Mouse (Mus musculus) layer of hippocampus, postnatal 10 days (tissue): ENCODE measurements around the gene Hsd11b1. TPM values are rescaled to one million over a fixed set of nuclear protein-coding genes. Genes with fewer than 3 reads are reported as not detected.

Experiments
- DNase-seq, 2 experiments: peaks; one replicate each; pipeline ENCODE4 v3.0.0; 2021; ENCODE audit warnings: low spot score in 2 of 2
- total RNA-seq, 2 experiments: library from RNA; stranded (reverse); gene quantifications; 2 replicates each; pipeline ENCODE4 v1.2.3; 2021

The Hsd11b1 gene
- total RNA-seq, 2 experiments from 2014 or later: 31.5 to 35.3 TPM

GRCm38 (mm10) chr1:193244235-193244634 is 19.6 kb downstream of the Hsd11b1 start:
- DNase-seq: peak in 1 of 2 experiments; percentile 27

DNA sequence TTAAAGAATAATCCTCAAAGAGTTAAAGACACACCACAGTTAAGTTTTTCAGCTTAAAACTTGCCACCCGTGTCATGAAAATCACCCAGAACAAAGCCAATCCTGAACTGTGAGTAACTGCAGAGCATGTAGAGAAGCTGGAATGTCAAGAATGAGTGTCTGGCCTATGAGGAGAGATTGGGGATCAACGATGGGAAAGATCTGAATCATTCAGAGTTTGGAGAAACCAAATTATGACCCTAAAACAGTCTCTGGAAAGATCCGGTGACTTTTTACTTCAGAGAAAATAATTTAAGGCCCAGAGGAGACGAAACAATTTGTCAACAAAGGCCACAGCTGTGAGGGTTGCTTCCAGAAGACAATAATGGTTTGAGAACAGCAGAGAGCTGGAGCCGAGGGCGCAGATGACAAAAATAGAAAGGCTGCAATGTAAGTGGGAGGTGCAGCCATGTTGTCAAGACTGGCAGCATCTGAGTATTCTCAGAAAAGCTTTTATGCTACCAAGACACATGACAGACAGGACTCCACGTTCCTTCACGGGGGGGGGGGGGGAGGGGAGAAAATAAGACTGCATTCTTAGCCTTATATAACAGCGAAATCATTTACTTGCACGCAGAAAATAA is 20.2 kb downstream of the Hsd11b1 start:
- peak in 1 of 2 experiments; percentile 24 for DNase-seq

DNA sequence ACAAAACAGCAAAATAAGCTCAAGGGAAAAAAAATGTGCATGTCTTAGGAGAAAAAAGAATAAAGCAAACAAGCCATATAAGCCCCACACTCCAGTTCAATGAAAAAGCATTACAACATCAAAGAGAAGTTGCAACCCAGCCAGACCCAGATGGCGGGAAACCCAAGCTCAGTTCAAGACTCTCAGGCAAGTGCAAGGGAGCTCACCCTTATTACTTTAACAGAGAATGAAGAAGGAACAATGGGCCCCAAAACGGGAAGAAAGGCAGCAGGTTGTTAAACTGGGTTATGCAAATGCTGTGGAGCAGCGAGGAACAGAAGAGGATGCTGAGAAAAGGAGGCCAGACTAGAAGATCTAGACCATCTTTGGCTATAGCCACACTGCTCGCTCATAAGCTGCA is 21.0 kb downstream of the Hsd11b1 start:
- peak in 1 of 2 experiments; percentile 20 for DNase-seq

DNA sequence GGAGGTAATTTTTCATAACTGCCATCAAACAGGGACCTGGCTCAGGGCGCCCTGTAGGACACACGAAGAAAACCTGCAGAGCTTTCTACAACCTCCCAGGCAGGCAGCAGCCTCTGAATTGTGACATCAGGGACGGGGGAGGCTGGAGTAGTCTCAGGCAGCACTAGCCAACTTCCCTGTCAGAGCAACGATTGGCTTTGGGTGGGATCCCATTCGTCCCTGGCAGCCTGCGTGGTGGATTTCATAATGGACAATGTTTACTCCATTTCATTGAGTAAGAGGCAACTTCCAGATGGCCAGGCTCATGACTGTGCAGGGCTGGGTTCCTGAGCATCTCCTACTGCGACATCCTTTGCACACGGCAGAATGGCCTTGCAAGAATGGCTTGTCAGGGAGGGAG is 21.6 kb downstream of the Hsd11b1 start:
- peak; percentile 88 for DNase-seq

- no peak for DNase-seq
These were observed 22.4 kb downstream of the Hsd11b1 start for GRCm38 (mm10) chr1:193241436-193241835.

DNA sequence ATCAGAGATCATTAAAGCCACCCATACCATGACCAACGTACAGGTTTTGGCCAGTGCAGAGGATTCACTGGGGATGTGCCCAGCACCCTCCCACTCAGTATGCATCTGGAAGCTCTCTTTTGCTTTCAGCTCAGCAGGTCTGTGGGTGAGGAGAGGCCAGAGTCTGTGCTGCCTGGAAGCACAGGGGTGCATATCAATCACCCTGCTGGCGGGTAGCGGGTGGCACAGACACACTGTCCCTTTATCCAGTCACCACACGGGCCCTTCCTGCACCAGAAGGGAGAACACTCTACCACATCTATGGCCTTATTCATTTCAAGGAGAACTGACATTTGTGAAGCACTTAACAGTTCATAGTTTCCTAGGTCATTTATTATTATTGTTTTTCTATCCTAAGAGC is 25.4 kb downstream of the Hsd11b1 start:
- DNase-seq: peak; percentile 33 to 41

- no peak for DNase-seq
These were observed 28.9 kb downstream of the Hsd11b1 start for GRCm38 (mm10) chr1:193234930-193235329.

DNA sequence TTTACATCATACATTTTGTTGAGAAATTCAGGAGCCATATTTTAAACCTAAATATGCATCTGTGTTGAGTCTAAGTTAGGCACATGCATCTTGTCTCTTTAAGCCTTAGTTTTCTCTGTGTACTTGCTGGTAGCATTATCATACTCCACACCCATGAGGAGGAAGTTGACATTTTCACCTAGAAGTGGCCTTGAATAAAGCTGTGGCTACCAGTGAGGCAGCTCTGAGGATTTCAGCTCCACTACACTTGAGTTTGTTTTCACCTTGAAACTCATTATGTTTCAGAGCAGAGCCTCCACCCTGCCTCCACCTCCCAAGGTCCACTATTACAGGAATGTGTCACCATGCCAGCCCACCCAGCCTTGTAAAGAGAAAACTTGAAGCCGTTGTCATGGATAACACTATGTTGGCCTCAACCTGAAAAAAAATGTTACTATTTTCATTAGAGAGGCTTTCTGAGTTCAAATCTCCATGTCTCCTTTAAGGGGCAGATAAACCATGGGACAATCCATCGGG is 29.7 kb downstream of the Hsd11b1 start:
- DNase-seq: no peak

DNA sequence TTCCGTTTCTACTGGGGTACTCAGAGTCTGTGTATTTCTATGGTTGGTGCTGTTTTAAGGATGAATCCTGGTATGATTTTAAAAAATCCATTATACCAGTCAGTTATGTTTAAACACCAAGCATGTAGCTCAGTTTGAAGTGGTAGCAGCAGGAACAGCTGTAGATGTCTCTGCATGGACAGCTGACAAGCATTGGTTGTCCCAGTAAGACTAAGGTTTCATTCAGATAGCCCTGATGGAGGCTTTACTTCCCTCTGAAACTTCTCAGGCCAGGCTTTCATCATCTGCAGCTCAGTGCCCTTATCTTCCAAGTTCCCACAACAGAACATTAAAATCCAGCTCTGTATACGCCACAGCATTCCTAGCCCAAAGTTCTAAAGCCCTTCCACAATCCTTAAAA is 31.1 kb downstream of the Hsd11b1 start:
- no peak for DNase-seq

DNA sequence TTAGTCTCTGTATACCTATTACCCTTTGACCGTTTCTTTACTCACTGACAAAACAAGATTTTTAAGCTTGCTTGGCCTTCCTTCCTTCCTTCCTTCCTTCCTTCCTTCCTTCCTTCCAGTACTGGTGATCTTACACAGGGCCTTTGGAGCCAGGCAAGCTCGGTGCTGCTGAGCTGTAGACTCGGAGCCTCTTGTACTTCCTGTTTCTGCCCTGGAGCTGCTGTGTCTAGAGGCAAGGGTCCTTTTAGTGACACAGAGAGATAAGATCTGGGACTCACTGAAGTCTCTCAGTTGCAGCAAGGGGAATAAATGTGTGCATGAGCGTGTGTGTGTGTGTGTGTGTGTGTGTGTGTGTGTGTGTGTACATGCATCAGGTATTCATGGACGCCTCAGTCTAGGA is 32.9 kb downstream of the Hsd11b1 start:
- DNase-seq: no peak

DNA sequence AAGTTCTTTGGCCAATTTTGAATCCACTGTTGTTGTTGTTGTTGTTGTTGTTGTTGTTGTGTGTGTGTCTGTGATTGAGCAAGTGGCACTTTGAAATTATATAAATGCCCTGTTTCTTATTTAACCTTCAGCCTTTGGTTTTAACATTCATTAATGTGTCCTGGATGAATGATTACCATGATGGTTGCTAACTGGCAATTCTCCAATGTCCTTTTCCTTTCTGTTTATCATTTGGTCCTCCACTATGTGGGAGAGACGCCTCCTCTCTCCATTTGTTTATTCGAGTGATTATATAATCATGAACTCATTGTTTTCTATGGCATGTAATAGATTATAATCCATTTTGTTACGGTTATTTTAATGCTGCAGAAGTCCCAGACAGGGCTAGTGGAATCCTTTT is 33.3 kb downstream of the Hsd11b1 start:
- no peak for DNase-seq

GRCm38 (mm10) chr1:193229570-193229969 is 34.3 kb downstream of the Hsd11b1 start:
- DNase-seq: no peak

GRCm38 (mm10) chr1:193227537-193227936 is 36.3 kb downstream of the Hsd11b1 start:
- DNase-seq: no peak

DNA sequence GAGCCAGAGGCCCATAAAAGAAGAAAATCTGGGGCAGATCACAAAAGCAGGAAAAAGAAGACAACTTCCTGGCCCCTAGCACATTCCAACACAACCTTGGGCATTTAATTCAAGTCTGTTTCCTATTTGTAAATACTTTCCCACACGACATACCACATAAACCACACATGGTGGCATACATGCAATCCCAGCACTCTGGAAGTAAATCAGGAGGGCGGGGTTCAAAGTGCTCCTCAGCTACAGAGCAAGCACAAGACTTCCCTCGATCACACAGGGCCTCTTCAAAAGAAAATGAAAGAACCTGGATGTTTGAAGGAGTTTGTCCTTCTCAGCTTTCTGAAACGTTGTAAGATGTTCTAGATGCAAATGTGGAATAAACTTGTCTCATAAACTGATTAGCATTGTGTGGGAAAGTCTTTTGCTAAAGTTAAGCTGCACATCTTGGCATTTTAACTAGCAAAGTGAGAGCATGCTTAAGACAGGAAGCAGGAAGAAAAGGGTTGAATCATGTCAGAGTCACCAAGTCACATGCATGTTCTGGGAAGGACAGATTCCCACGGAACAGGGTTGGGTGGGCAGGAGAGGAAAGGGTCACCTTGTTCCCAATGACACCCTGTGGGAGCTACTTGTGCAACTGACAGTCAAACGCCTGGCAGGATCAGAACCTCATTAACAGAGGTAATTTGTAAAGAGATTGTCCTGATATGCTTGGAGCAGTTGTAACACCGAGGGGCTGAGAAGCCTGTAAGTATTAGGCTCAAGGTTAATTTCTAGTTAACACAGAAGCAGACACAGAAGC is 37.0 kb downstream of the Hsd11b1 start:
- DNase-seq: no peak

GRCm38 (mm10) chr1:193226114-193226513 is 37.8 kb downstream of the Hsd11b1 start:
- no peak for DNase-seq

DNA sequence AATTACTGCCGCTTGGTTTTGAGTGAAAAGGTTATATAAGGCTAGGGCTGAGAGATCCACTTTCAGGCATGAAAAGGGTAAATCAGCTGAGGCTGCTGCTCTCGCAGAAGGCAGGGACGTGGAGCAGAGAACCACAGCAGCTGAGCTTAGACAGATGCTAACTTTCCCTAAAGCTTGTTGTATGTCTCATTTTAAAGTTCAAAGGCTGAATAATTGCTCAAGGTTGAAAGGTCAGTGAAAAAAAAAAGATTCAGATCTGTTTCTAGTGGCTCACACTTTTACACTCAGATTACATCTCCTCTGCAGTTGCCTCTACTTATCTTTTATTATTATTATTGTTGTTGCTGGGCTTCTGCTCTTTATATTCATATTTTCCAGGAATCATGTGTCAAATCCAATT is 38.3 kb downstream of the Hsd11b1 start:
- DNase-seq: no peak

- no peak for DNase-seq
These were observed 43.5 kb downstream of the Hsd11b1 start for GRCm38 (mm10) chr1:193220408-193220807.

GRCm38 (mm10) chr1:193216000-193216399 is 47.9 kb downstream of the Hsd11b1 start:
- no peak for DNase-seq

DNA sequence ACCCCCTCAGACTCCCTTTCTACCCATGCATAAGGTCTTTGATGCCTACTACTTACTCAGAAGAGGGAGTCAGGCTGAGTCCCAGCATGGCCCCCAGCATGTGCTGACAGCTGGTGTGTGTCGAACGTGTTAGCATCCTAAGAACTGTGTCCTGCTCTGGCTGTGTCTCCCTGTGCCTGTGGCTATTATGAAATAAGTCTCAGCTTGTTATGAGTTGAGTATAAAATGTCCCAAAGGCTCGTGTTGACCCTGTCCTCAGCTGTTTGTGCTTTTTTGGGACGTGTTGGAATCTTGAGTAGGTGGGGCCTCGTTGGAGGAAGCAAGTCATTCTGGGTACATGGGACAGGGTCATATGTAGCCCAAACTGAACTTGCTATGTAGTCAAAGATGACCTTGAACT is 49.8 kb downstream of the Hsd11b1 start:
- no peak for DNase-seq

- no peak for DNase-seq
These were observed 52.5 kb downstream of the Hsd11b1 start for GRCm38 (mm10) chr1:193211371-193211770.

DNA sequence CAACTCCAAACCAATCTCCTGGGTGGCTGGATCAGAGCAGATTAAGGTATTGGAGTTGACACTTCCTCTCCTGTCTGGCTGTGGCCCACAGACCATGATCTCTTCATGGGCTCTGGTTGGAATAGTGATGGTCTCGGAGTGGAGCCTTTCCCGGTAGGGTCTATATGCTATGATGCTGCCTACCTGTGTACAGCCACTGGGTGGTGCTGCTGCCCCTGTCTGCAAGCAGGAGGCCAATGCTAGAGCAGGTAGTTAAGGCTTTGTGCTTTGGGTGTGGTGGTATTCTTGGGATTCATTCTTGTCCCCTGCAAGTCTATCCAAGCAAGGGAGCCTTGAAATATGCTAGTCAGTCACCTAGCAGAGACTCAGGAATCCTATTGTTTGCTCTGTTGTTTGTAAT is 55.7 kb downstream of the Hsd11b1 start:
- peak; percentile 65 to 75 for DNase-seq

DNA sequence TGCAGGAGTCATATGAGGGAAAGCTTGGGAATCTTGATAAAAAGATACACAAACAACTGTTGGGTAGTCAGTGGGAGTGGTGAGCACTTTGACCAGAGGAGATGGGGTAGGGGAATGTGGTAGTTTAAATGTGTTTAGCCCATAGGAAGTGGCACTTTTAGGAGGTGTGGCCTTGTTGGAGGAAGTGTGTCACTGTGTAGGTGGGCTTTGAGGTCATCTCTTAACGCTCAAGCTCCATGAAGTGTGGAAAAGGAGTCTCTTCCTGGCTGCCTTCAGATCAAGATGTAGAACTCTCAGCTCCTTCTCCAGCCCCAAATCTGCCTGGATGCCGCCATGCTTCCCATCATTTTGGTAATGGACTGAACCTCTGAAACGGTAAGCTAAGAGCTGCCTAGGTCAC is 56.4 kb downstream of the Hsd11b1 start, which contains the start of gene Lamb3:
Lamb3 (plus strand) TSS at position 197 of the 400 bp plus-strand sequence.
- DNase-seq: no peak
